Mouse (Mus musculus): ENCODE results near the gene Znhit3. TPM values are rescaled to one million over a fixed set of nuclear protein-coding genes. Genes with fewer than 3 reads are reported as not detected.

Gene Znhit3
- polyA plus RNA-seq, 1 experiment from 2014 or later = 62.4 TPM

DNA sequence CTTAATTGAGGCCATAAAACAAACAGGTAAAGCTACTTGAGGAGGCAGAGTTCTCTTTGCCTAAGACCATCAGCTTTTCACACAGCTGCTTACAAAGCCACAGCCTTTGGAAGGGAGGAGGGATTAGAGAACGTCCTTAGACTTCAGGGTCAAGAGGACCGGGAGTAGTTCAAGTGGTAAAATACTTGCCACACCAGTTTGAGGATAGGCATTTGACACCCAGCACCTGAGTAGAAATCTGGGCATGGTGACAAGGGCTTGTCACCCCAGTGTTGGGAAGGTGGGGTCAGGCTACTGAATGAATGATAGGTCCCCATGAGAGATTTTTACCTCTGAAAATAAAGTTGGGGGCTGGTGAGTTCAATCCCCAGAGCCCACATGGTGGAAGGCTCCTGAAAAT is 36.4 kb upstream of the Znhit3 start:
- H3K9ac ChIP-seq = no peak overlapping the region
- no peak for ATAC-seq
- no peaks in the 10 kb centered on the region for H3K36me3 ChIP-seq
- H3K27ac ChIP-seq = no peak overlapping the region
- H3K4me3 ChIP-seq = no peak overlapping the region
- peaks cover 48% of the 10 kb centered on the region for H3K27me3 ChIP-seq (replicated peaks)
- no peak overlapping the region for H3K4me2 ChIP-seq
- H3K4me1 ChIP-seq = 0 out of 2 replicates have a peak, but pooled peaks cover 1% of the 10 kb centered on the region
- 53% methylated on average over 2 of the region's 2 CpGs for WGBS (ENCODE audit: insufficient replicate concordance)
- H3K9me3 ChIP-seq (replicated peaks) = no peaks in the 10 kb centered on the region

DNA sequence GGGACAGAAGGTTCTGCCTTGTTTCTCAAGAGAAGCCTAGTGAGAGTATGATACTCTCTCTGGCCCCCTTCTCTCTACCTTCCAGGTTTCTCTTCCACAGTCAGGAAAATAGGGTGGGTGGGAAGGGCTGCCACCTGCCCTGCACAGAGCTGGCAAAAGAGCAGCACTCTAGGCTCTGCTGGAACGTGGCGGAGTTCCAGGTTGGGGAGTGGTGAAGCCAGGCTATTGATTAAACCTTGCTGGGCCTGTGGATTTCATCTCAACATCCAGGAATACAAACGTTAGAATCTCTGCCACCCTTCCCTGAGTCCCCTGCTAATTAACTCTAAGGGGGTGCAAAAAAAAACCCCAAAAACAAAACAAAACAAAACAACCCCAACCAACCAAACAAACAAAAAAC is 32.4 kb upstream of the Znhit3 start:
- H3K4me2 ChIP-seq = no peak overlapping the region
- H3K9ac ChIP-seq = no peak overlapping the region
- no peak for ATAC-seq
- no peaks in the 10 kb centered on the region for H3K36me3 ChIP-seq
- peaks cover 4% of the 10 kb centered on the region; the same call in 1 of the 2 replicates for H3K4me1 ChIP-seq
- 38% methylated on average over 3 of the region's 3 CpGs for WGBS (ENCODE audit: insufficient replicate concordance)
- no peak overlapping the region for H3K4me3 ChIP-seq
- H3K27me3 ChIP-seq (replicated peaks) = peaks cover 55% of the 10 kb centered on the region
- H3K27ac ChIP-seq = no peak overlapping the region
- H3K9me3 ChIP-seq (replicated peaks) = no peaks in the 10 kb centered on the region

- Histone ChIP-seq H3K36me3 (no peaks in the 10 kb centered on the region), H3K9ac (no peak overlapping the region), H3K27ac (no peak overlapping the region), H3K4me2 (no peak overlapping the region), H3K27me3 (replicated peaks) (peaks cover 55% of the 10 kb centered on the region), H3K4me1 (peaks cover 7% of the 10 kb centered on the region; the same call in 1 of the 2 replicates), H3K4me3 (no peak overlapping the region), H3K9me3 (replicated peaks) (no peaks in the 10 kb centered on the region)
- WGBS (ENCODE audit: insufficient replicate concordance) = 48% methylated on average over 3 of the region's 3 CpGs
- no peak for ATAC-seq
Observed at GRCm38 (mm10) chr11:84948114-84948513, 31.9 kb upstream of the Znhit3 start.

DNA sequence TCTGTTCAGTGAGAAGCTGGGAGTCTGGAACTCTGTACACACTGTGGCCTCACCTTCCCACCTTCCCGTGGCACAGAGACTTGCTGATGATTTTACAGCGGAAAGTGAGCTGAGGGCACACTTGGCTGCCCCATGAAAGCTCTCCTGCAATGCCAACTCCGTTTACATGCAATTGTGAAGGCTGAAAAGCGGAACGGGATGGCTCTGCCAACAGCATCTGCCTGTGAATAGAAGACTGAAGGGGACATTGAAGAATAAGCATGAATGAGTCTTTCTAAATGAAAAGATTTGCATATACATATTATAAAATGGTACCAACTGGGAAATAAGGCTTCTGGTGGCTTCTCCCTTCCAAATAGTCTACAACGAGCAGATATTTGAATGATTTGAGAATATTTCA is 31.0 kb upstream of the Znhit3 start:
- Histone ChIP-seq H3K9ac (no peak overlapping the region), H3K27me3 (replicated peaks) (peaks cover 57% of the 10 kb centered on the region), H3K27ac (no peak overlapping the region), H3K9me3 (replicated peaks) (no peaks in the 10 kb centered on the region), H3K4me1 (peaks cover 7% of the 10 kb centered on the region; the same call in 1 of the 2 replicates), H3K36me3 (no peaks in the 10 kb centered on the region), H3K4me2 (no peak overlapping the region), H3K4me3 (no peak overlapping the region)
- ATAC-seq = no peak
- 66% methylated on average over 6 of the region's 6 CpGs for WGBS (ENCODE audit: insufficient replicate concordance)

DNA sequence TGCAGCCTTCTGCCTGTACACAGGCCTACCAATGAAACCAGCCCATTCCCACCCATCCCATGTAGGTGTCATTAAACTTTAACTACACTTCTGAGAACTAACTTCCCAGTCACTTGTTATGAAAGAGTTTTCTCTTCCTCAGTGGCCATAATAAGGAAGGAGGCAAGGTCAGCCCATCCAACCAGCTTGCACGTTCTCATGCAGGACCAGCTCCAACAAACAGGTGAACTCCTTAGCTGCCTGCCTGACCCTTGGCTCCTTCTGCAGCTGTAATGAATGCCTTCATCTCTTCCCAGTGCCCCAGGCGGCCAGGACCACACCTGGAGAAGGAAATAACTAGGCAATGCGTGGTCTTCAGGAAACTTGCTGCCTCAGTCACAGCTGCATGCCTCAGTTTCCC is 29.7 kb upstream of the Znhit3 start:
- no peak for ATAC-seq
- no peak overlapping the region for H3K27ac ChIP-seq
- H3K27me3 ChIP-seq (replicated peaks) = peaks cover 51% of the 10 kb centered on the region
- no peak overlapping the region for H3K4me2 ChIP-seq
- H3K4me3 ChIP-seq = no peak overlapping the region
- H3K36me3 ChIP-seq = no peaks in the 10 kb centered on the region
- peaks cover 7% of the 10 kb centered on the region; the same call in 1 of the 2 replicates for H3K4me1 ChIP-seq
- WGBS (ENCODE audit: insufficient replicate concordance) = 26% methylated on average over 3 of the region's 3 CpGs
- no peak overlapping the region for H3K9ac ChIP-seq
- H3K9me3 ChIP-seq (replicated peaks) = no peaks in the 10 kb centered on the region

DNA sequence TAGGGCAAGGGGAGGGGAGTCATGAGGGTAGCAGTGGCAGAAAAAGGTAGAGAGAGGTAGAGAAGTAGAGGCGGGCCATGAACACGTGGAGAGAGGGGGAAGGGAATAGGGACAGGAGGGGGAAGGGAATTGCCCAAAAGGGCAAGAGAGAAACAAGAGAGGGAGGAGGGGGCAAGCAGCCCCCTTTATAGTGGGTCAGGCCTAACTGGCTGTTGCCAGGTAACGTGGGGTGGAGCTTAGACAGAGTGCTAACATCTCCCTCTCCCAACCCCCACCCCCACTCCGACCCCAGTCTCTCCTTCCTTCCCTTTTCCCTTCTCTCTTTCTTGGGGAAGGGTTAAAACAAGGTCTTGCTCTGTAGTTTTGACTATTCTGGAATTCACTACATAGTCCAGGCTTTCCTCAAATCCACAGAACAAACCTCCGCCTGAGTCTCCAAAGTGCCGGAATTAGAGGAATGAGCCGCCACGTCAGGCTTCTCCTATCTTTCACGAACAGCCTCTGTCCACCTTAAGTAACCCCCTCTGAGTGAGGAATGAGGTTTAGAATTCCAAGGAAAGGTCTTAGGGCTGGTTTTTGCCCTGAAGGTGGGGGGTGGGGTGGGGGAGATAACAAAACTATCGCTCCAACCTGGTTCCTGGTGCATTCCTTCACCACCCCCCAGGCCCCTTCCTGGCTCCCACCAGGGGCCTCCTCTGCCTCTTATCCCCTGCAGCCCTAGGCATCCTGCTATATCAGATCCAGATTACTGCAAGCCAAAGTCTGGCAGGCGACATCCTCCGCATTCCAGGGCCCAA is 28.7 kb upstream of the Znhit3 start:
- peaks cover 7% of the 10 kb centered on the region; the same call in 1 of the 2 replicates for H3K4me1 ChIP-seq
- ATAC-seq = no peak
- H3K4me3 ChIP-seq = no peak overlapping the region
- H3K27ac ChIP-seq = no peak overlapping the region
- no peak overlapping the region for H3K9ac ChIP-seq
- no peaks in the 10 kb centered on the region for H3K36me3 ChIP-seq
- no peaks in the 10 kb centered on the region for H3K9me3 ChIP-seq (replicated peaks)
- peak overlapping the region; percentile 22 for H3K4me2 ChIP-seq
- H3K27me3 ChIP-seq (replicated peaks) = peaks cover 59% of the 10 kb centered on the region
- 10% methylated on average over 12 of the region's 12 CpGs for WGBS (ENCODE audit: insufficient replicate concordance)

GRCm38 (mm10) chr11:84943948-84944347 is 27.8 kb upstream of the Znhit3 start:
- no peaks in the 10 kb centered on the region for H3K36me3 ChIP-seq
- H3K27me3 ChIP-seq (replicated peaks) = peaks cover 63% of the 10 kb centered on the region
- no peak overlapping the region for H3K9ac ChIP-seq
- no peaks in the 10 kb centered on the region for H3K9me3 ChIP-seq (replicated peaks)
- 1% methylated on average over 15 of the region's 15 CpGs for WGBS (ENCODE audit: insufficient replicate concordance)
- H3K27ac ChIP-seq = 0 out of 2 replicates have a peak overlapping the region, but pooled peaks have one; percentile 11
- H3K4me3 ChIP-seq = no peak overlapping the region
- H3K4me1 ChIP-seq = peaks cover 7% of the 10 kb centered on the region; the same call in 1 of the 2 replicates
- 0 out of 2 replicates have a peak, but pooled peaks have one; percentile 27 for ATAC-seq
- H3K4me2 ChIP-seq = peak overlapping the region; percentile 22

- H3K9me3 ChIP-seq (replicated peaks) = no peaks in the 10 kb centered on the region
- H3K9ac ChIP-seq = no peak overlapping the region
- H3K4me1 ChIP-seq = peaks cover 7% of the 10 kb centered on the region; the same call in 1 of the 2 replicates
- WGBS (ENCODE audit: insufficient replicate concordance) = 69% methylated on average over 10 of the region's 10 CpGs
- no peak overlapping the region for H3K4me3 ChIP-seq
- ATAC-seq = no peak
- no peaks in the 10 kb centered on the region for H3K36me3 ChIP-seq
- H3K4me2 ChIP-seq = no peak overlapping the region
- peaks cover 41% of the 10 kb centered on the region for H3K27me3 ChIP-seq (replicated peaks)
- H3K27ac ChIP-seq = no peak overlapping the region
Observed at GRCm38 (mm10) chr11:84940140-84940539, 24.0 kb upstream of the Znhit3 start.

GRCm38 (mm10) chr11:84939508-84940053 is 23.4 kb upstream of the Znhit3 start:
- Histone ChIP-seq H3K27me3 (replicated peaks) (peaks cover 36% of the 10 kb centered on the region), H3K9ac (no peak overlapping the region), H3K4me2 (no peak overlapping the region)

DNA sequence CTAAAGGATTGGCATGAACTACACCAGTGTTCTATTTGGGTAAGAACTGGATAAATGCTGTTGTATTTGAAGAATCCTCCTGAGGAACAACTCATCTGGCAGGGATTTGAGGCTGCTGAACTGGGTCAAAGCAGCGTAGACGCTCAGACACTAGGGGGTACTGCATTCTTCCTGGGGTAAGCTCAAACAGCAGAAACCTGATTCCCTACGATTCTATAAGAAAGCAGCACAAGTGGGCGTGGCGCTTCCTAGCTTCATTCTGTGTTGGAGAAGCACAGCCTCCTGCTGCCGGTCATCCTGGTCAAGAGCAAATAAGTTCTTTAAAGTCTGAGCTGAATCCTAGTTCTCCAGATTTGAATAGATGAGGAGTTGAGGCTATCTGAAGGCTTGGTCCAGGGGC is 16.1 kb upstream of the Znhit3 start:
- ATAC-seq = no peak
- H3K4me2 ChIP-seq = no peak overlapping the region
- 17% methylated on average over 6 of the region's 6 CpGs for WGBS (ENCODE audit: insufficient replicate concordance)
- no peak overlapping the region for H3K4me3 ChIP-seq
- H3K9me3 ChIP-seq (replicated peaks) = no peaks in the 10 kb centered on the region
- no peaks in the 10 kb centered on the region for H3K36me3 ChIP-seq
- no peaks in the 10 kb centered on the region for H3K4me1 ChIP-seq
- H3K27ac ChIP-seq = no peak overlapping the region
- H3K9ac ChIP-seq = no peak overlapping the region
- 0 out of 2 replicates have a peak, but pooled peaks cover 7% of the 10 kb centered on the region for H3K27me3 ChIP-seq (replicated peaks)

More at GRCm38 (mm10) chr11:84939508-84940053, 23.4 kb upstream of the Znhit3 start:
- Histone ChIP-seq H3K27ac (no peak overlapping the region), H3K4me1 (peaks cover 7% of the 10 kb centered on the region; the same call in 1 of the 2 replicates), H3K36me3 (no peaks in the 10 kb centered on the region), H3K9me3 (replicated peaks) (no peaks in the 10 kb centered on the region), H3K4me3 (no peak overlapping the region)
- 50% methylated on average over 8 of the region's 8 CpGs for WGBS (ENCODE audit: insufficient replicate concordance)
- no peak for ATAC-seq

DNA sequence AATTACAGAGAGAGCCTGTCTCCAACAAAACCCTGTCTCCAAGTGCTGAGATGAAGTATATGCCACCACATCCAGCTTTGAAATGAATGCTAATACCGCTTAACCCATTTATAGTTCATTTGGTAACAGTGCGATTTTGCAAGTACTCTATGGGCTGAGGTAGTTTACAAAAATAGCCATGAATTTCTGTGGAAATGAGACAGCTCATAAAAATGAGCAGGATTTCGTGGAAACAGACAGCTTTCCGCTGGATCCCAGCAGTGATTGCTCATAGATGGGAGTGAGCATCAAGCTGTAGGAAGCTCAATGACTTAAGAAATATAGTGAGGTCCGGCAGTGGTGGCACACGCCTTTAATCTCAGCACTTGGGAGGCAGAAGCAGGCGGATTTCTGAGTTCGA is 4.8 kb upstream of the Znhit3 start:
- ATAC-seq = no peak
- H3K9ac ChIP-seq = no peak overlapping the region
- no peak overlapping the region for H3K27ac ChIP-seq
- no peaks in the 10 kb centered on the region for H3K36me3 ChIP-seq
- H3K4me1 ChIP-seq = peaks cover 20% of the 10 kb centered on the region
- no peak overlapping the region for H3K4me3 ChIP-seq
- H3K9me3 ChIP-seq (replicated peaks) = no peaks in the 10 kb centered on the region
- 0 out of 2 replicates have a peak, but pooled peaks cover 14% of the 10 kb centered on the region for H3K27me3 ChIP-seq (replicated peaks)
- H3K4me2 ChIP-seq = no peak overlapping the region
- 68% methylated on average over 8 of the region's 8 CpGs for WGBS (ENCODE audit: insufficient replicate concordance)

- no peak overlapping the region for H3K9ac ChIP-seq
- no peak overlapping the region for H3K4me2 ChIP-seq
- peaks cover 26% of the 10 kb centered on the region for H3K4me1 ChIP-seq
- H3K36me3 ChIP-seq = no peaks in the 10 kb centered on the region
- no peak overlapping the region for H3K27ac ChIP-seq
- H3K9me3 ChIP-seq (replicated peaks) = no peaks in the 10 kb centered on the region
- ATAC-seq = no peak
- WGBS (ENCODE audit: insufficient replicate concordance) = 52% methylated on average over 7 of the region's 7 CpGs
- no peak overlapping the region for H3K4me3 ChIP-seq
- 0 out of 2 replicates have a peak, but pooled peaks cover 14% of the 10 kb centered on the region for H3K27me3 ChIP-seq (replicated peaks)
Observed at GRCm38 (mm10) chr11:84919951-84920350, 3.8 kb upstream of the Znhit3 start.
